Mouse (Mus musculus) thymus, postnatal 0 days (tissue): ENCODE results near the gene Ssrp1. TPM values are rescaled to one million over a fixed set of nuclear protein-coding genes. Genes with fewer than 3 reads are reported as not detected.

Experiments
- DNase-seq: peaks from one replicate; pipeline ENCODE4 v3.0.0-alpha.2; 2015; ENCODE audit warnings: low spot score
- polyA plus RNA-seq: library from polyadenylated mRNA; unstranded; fragments of >200 nt; fragmentation: Nextera tagmentation; extraction: Ambion mirVana; gene quantifications from 2 replicates; pipeline ENCODE4 v1.2.1, GENCODE M21; 2015

Ssrp1 gene
- polyA plus RNA-seq, 1 experiment from 2014 or later = 221 TPM

DNA sequence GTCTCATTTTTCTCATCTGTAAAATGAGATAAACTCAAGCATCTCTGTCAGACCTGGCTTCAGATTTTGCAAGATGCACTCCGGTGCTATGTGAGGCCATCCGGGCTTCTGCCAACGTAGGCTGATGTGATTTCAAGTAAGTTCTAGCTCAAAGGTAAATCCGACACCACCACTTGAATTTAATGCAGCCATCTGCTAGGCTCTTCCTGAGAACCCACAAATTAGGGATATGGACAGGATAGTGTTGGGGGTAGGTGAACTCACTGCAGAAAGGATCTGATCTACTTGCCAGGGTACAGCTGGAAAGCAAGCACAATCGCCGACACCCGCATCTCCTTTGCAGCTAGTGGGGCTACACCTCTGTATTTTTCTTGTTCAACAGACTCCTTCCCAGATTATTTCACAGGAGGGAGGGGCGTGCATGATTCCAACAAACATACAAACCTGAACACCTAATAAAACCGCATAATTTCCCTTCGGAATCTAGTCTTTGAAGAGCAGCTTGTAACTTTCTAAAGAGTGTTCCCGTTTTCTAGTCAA, 457 bp upstream of the Ssrp1 start:
- no peak for DNase-seq

DNA sequence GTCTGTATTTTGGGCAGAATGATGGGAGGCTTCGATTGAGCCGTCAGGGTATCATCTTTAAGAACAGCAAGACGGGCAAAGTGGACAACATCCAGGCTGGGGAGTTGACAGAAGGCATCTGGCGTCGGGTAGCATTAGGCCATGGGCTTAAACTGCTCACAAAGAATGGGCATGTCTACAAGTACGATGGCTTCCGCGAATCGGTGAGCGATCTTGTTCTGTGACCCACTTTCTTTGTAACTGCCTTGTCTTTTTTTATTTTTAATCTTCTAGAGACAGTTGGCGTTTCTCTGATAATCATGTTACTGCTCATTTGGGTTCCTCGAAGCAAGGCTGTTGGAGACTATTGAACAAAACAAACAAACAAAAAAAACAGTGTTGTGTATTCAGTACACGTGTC, 1.3 kb downstream of the Ssrp1 start:
- DNase-seq = no peak

DNA sequence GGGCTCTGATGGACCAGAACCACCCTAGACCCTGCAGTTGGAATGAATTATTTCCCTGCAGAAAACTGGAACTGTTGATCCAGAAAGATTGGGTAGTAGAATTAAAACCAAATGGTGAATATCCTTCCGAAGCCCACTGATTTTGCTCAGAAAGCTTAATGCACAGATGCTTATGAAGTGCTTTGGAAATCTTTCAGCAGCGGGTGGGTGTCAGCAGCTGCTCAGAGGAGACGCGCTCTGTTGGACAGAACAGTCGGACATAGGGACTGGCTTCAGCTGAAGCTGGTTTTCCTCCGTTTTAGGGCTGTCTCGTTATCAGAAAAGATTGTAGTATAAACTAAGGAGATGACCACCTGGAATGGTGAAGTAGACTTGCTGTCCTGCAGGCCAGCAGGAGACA, 6.6 kb downstream of the Ssrp1 start:
- no peak for DNase-seq

DNA sequence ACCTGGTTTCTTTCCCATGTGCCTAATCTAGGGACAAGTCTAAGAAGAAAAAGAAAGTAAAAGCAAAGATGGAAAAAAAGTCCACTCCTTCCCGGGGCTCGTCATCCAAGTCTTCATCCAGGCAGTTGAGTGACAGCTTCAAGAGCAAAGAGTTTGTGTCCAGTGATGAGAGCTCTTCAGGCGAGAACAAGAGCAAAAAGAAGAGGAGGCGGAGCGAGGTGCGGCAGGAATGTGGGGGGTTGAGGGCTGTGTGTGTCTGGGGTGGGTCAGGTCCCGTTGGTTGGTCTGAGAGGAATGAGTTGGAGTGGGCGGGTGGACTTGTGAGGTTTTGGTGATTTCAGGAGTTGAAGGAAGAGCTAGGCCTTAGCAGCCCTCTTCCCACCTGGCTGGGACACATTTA, 9.2 kb downstream of the Ssrp1 start:
- DNase-seq = no peak

DNA sequence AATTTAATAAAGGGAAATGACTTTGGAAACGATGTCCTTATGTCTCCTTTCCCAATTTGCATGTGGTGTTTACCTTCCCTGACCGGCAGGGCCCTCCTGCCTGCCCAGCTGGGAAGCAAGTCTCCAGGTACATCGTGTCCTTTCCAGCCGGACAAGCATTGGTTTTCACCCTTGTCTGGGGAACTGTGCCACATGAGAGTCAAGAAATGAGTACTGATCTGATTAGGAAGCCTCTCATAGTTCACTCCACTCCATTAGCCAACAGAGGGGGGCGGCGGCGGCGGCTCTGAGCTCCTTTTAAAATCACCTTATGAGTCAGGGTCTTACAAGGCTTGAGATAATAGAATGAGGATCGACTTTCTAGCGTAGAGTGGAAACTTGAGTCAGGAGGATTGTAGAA, 10.0 kb downstream of the Ssrp1 start:
- DNase-seq = no peak

DNA sequence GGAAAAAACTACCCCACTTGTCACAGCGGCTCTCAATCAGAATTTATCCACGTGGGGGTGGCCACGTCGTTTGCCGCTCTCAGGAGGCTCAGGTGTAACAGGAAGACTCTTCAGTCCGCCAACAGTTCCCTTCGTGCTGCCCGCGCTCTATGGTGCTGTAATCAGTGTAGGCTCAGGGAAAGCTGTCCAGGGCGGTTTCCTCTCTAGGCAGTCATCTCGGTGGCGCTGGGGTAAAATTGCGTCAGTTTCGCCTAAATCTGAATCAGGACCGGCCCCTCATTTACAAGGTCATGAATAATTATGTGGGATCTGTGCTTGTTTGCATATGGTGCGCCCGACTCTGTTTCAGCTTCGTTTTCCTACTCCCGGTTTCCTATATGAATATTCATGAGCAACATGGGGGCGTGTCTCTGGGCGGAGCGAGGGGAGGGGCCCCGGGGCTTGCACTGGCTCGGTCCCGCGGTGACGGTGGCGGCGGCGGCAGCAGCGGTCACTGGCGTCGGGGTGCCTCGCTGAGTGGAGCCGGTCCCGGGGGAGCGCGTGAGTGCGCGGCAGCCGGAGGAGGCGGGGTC, 10.6 kb downstream of the Ssrp1 start, which contains the start of gene Tnks1bp1:
Gene Tnks1bp1, plus strand, starts transcription at position 427 of the 572 bp plus-strand sequence.
- peak; percentile 91 for DNase-seq

DNA sequence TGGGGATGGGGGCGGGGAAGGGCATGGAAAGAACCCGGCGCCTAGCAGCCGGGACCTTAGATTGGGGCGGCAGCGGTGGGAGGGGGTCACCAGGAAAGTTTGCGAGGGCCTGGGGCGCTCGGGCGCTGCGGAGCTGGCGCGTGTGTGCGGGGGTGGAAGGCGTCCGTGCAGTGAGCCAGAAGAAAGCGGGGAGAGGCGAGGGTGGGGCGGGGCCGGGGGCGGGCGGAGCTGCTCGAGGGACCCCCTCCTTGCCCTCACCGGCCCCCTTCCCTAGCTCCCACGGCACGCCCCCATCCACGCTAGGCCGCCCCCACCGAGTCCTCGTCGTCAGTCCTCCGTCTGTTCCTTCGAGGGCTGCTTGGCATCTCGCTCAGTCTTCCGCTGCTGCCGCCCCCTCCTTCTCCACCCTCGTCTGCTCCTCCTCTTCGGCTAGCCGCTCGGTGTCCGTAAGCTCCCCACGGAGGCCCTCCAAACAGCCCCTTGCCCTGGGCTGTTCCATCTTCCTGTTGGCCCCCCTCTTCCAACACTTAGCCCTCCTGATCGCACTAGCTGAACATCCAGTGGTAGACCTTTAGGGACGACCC, 11.2 kb downstream of the Ssrp1 start:
- DNase-seq = peak; percentile 62

DNA sequence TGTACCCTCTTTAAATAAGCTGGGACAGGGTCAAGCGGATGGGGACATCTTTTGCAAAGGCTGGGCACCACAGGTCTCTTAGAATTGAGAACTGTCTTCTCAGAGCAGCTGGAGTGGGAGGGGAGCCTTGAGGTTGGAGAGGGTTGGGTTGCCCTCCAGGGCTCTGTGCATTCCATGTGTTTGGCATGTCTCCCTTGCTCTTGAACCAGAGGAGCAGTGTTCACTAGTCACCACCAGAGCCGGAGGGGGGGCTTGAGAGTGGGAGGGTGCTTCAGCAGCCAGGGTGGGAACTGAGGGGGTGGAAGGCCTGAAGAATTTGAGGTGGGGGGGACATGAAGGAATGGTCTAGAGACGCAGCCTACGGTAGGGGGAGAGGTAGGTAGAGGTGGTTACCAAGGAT, 12.2 kb downstream of the Ssrp1 start:
- no peak for DNase-seq

DNA sequence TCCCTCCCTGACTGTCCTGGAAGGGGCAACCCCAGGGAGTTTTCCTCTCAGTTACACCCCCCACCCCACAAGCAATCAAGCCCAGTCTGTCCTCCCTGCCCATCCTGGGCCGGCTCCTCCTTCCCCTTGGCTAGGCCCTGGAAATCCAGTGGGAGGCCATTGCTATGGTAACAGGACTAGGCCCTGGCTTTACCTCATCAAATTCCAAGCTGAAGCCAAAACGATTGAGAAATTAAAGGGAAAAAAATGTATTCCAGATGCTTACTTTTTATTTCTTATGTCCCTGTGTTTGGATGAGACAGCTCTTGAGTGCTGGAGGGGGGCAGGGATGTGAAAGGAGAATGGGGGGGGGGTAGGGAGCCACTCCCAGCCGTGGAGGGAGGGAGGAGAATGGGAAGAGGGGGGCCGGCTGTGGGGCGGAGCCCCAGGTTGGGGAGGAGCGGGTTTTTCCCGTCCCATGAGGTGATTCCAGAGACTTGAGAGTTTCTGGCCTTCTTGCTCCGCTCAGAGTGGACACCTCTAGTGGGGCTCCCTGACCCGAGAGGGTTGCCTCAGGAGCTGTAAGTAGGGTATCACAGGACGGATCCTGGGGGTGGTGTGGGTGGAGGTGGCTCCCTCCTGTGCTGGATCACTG, 13.1 kb downstream of the Ssrp1 start:
- no peak for DNase-seq

DNA sequence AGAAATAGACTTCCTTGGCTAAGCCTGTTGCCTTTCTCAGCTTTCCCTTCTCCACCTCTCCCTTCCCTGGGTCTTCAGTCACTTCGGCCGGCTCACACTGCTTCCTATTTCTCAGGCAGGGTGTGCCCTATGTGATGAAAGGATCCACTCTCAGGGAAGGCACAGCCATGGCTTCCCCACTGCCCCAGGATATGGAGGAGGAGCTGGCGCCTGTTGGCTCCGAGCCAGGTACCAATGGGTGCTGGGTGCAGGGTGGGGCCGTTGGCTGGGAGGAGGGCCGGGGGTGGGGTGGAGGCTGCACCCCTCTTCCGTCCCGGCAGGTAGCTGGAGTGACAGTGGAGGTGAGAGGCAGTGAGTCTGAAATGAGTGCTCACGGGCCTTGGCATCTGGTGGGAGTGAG, 13.7 kb downstream of the Ssrp1 start:
- DNase-seq = no peak

DNA sequence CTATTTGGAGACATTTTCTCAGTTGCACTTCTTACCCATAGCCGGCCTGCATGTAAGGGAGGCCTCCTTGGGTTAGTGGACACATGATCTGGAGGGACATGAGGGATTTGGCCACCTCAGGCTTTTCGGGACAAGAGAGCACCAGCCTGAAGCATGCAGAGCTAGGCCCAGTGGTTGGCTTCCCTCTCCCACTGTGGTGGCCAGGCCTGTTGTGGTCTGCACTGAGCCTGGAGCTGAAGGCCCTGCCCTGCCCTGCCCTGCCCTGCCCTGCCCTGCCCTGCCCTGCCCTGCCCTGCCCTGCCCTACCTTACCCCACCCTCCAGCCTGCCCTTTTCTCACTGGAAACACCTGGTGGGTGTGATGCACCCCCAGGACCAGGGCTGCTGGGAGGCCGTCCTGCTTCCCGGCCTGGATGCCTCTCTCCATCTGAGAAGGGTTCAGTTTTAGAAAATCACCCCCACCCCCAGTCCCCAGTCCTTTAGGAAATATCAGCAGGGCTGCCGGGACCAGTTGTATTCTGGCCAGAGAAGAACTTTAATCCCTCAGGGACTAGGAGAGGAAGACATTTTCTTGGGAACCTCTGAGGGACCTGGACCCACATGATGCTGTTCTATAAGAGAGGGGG, 16.3 kb downstream of the Ssrp1 start:
- no peak for DNase-seq

DNA sequence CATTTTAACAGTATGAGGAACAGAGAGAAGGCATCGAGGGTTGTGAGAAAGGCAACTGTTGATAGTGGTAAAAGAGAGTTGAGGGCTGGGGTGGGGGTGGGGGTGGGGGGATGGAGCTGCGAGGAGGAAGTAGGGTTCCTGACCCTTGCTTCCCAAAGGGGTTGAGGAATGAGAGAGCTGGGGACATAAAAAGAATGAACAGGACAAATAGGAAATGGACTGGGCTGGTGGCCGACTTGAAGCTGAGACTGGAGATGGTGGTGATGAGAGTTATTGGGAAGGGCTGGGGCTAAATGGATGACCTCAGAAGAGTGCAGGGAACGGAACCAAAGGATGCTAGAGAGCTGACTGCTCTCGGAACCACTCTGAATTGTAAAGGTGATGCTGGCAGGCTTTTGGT, 19.7 kb downstream of the Ssrp1 start:
- no peak for DNase-seq

DNA sequence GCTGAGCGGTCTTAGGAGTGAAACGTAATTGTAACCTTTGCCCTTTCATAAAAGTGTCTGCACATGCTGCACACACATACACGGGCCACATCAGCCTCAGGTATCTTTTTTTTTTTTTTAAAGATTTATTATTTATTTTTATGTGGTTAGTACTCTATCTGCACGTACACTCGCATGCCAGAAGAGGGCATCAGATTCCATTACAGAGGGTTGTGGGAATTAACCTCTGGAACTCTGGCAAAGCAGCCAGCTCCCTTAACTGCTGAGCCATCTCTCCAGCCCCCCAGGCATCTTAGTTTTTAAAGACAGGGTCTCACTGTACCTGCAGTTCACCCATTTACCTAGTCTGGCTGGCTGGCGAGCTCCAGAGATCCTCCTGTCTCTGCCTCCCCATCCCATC, 22.6 kb downstream of the Ssrp1 start:
- DNase-seq = no peak

DNA sequence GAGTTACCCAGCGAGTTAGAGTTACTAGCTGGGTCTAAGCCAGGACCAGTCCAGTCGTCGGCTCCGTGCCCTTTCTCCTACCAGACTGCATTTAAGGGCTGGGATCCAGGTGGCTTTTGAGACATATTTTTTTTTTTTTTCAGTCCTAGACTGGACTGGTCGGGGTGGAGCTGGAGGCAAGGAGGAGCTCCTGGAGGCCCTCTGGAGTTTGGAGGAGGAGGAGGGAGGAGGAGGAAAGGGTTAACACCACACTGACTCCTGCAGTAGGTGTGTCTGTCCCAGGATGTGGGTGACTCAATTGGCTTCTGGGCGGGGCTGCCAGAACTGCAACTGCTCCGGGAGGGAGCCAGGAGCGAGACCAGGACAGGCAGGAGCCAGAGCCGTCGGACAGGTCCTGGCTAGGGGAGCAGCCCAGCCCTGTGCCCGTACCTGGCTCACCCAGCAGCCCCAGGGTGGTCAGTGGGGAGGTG, 23.6 kb downstream of the Ssrp1 start:
- peak; percentile 32 for DNase-seq

DNA sequence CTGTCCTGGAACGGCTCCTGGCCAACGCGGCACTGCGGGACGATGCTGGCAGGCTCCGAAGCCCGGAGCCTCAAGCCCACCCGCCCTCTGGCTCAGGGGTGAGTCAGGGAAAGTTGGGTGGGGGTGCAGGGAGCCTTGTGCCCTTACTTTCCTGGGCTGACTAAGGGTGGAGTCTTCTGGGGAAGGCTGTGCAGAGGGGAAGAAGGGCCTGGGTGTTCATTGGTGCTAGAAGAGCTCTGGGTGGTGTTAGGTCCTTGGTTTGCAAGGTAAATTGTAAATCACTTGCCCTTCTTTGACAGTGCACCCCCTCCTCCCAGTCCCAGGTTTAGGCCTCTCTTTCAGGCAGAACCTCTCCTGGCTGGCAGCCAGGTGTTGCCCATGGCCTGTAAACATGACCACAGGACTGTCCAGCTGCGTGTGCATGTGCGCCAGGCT, 24.1 kb downstream of the Ssrp1 start:
- DNase-seq = no peak

DNA sequence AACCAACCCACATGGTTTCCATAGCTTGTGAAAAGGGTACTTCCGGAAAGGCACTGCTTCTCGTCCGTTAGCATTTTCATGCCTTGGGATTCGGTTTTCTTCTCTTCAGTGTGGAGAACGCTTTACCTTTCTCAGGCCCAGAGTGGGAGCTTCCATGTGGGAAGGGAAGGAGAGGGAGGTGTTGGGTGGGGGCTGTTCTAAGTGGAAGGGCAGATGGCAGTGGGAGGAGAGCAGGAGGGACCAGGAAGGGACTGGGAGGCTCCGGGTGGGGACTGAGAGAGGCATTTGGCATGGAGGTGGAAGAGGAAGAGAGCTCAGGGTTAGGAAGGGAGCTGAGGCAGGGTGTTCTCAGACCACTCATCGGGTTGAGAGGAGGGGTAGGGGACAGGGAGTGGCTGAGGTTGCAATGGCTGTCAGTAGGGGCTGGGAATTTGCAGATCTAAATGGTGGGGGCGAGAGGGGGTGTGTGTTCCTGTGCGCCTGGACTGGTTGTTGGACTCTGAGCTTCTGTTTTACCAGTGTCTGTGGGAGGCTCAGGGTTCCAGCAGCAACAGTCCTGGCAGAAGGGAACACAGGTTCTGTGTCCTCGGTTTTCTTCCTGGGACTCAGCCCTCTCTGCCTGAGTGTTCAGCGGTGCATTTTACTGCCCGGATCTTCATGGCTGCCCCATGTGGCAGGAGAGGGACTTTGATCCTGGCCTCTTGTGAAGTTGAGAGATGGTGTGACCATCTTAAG, 28.3 kb downstream of the Ssrp1 start:
- DNase-seq = no peak

DNA sequence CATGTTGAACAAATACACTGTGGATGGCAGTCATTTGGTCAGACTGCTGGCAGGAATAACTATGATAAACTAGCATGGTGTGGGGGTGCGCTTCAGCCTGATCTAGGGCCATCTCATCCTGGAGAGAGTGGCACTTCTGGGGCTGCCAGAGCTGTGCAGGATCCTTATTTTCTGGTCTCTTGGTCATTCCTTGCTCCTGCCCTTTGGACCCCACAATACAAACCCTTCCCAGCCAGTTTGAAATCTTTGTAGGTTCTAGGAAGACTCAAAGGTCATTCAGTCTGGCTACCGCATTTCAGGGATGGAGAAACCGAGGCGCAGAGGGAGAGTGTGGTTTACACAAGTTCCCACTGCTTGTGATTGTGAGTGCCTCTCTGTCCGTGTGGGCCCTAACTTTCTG, 29.9 kb downstream of the Ssrp1 start:
- no peak for DNase-seq

DNA sequence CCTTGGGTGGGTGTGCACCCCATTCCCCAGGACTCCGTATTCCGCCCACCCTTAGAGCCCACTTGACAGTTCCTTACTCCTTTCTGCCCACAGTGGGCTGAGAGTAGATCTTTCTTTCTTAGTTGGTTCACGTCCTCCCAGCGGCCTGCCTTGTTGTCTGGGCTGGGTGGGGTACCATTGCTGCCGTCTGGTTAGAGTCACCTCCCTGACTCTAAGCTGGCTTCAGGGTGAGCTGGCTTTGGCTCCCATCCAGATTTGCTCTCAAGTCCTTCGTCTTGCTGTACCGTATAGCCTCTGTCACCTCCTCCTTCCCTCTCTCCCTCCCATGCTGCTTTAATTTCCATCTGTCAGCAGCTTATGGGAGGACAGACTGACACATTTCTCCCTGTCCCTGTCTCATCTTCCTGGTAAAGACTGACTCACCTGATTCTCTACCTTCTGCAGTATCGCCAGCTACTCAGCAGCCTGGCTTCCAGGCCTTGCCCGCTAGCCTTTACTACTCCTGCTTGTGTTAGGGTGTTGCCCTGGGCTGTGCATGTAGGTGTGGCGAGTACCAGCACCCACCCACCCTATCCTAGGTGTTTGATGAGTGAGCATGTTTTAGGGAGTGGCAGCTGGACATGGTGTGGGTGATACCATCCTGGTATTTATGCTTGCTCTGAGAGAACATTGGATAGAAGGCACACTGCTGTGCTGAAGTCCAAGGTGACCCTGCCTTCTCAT, 31.0 kb downstream of the Ssrp1 start:
- no peak for DNase-seq

DNA sequence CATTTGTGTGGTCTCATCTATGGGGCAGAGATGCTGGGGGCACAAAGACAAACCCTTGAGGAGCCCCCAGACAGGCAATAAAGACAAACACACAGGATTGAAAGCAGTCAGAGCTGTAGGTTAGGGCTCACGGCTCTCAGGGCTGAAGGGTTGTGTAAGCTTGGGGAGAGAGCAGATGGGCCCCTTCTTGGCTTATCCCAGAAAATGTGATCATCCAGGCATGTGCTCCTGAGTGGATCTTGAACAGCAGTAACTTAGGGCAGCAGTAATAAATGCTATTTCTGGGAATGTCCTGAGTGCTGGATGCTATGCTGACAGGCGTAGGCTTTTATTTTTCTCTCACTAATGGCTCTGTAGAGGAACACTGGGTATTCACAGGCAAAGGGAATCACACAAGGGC, 31.6 kb downstream of the Ssrp1 start:
- no peak for DNase-seq

DNA sequence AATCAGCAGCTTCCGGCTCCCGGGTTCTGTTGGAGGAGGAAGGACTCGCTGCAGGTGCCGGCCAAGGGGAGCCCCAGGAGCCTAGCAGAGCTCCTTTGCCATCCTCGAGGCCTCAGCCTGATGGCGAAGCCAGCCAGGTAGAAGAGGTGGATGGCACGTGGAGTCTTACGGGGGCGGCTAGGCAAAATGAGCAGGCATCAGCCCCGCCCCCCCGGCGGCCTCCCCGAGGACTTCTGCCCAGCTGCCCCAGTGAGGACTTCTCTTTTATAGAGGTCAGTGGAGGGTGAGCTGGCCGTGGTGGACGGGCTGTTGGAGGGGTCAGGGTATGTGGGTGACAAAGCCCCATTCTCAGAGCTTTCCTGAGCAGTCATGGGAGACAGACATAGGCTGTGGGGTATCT, 33.1 kb downstream of the Ssrp1 start:
- no peak for DNase-seq

DNA sequence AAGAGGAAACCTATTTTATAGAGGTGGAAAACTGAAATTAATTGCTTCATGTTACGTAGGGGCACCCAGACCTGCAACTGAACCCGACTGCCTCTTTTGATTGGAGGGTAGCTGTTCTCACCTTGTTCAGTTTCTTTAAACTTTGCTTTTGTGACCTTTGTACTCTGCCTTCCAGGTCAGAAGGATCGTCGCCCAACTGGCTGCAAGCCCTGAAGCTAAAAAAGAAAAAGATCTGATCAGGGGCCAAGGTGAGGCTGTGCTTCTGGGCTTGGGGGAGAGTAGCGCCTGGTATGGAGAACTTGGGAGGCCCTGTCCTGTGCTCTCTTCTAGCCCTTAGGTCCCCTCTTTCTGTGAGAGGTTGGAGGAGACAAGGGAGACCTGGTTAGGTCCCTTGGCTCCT, 34.9 kb downstream of the Ssrp1 start:
- no peak for DNase-seq
